Mouse (Mus musculus): ENCODE results near the gene Znfx1.

- no peak for TF ChIP-seq CTCF (IDR thresholded peaks at IDR 0.05)
- no peak for TF ChIP-seq EP300 (IDR thresholded peaks at IDR 0.05)
These were observed 9.5 kb downstream of the Znfx1 start for GRCm38 (mm10) chr2:167053127-167053844.
